Mouse (Mus musculus) adrenal gland, adult 10 weeks (tissue): ENCODE results near the gene Atpaf1. TPM values are rescaled to one million over a fixed set of nuclear protein-coding genes. Genes with fewer than 3 reads are reported as not detected.

Experiments used
- polyA plus RNA-seq: library from polyadenylated mRNA; stranded (reverse); fragments of 350-450 nt; fragmentation: Illumina TruSeq; extraction: RNeasy Lipid Tissue Mini Kit (QIAGEN cat#74804); gene quantifications from one replicate; pipeline ENCODE4 v1.2.3, GENCODE M21; 2014; ENCODE audit warnings: low read depth, low replicate concordance

The Atpaf1 gene
- 234 TPM for polyA plus RNA-seq

GRCm38 (mm10) chr4:115784769-115785510 lies at the start of gene Atpaf1:
Gene Atpaf1 (plus strand): TSS chr4:115784812.

GRCm38 (mm10) chr4:115737551-115738041 lies 47.0 kb upstream of the Atpaf1 start, which contains the start of gene Efcab14:
Gene Efcab14 (plus strand): TSS chr4:115737744.

GRCm38 (mm10) chr4:115780918-115781317 lies 3.7 kb upstream of the Atpaf1 start, which contains the start of gene Tex38:
Gene Tex38 (minus strand): TSS chr4:115781018.

GRCm38 (mm10) chr4:115827888-115828571 lies 43.4 kb downstream of the Atpaf1 start, which contains the start of gene Mob3c:
Gene Mob3c (plus strand): TSS chr4:115828092.

GRCm38 (mm10) chr4:115838696-115839641 lies 54.4 kb downstream of the Atpaf1 start, which contains the start of gene Mknk1:
Gene Mknk1 (plus strand): TSS chr4:115839198.

Other genes with a start within 250 kb of the Atpaf1 start
- gene Cyp4a31, start 221.2 kb upstream of the Atpaf1 start, polyA plus RNA-seq, result not detected
- not detected for gene Cyp4a32, start 183.8 kb upstream of the Atpaf1 start, polyA plus RNA-seq
- 37.4 TPM for gene Cyp4b1, start 137.1 kb upstream of the Atpaf1 start, polyA plus RNA-seq
- 191 TPM for gene Efcab14, start 47.1 kb upstream of the Atpaf1 start, polyA plus RNA-seq
- not detected for gene Tex38, start 3.8 kb upstream of the Atpaf1 start, polyA plus RNA-seq
- 15.3 TPM for gene Mob3c, start 43.3 kb downstream of the Atpaf1 start, polyA plus RNA-seq
- gene Mknk1, start 54.4 kb downstream of the Atpaf1 start, polyA plus RNA-seq, result 15.5 TPM
- not detected for gene Kncn, start 99.6 kb downstream of the Atpaf1 start, polyA plus RNA-seq
- gene 6430628N08Rik, start 105.9 kb downstream of the Atpaf1 start, polyA plus RNA-seq, result not detected
- gene Dmbx1, start 155.1 kb downstream of the Atpaf1 start, polyA plus RNA-seq, result not detected
- gene Faah, start 233.1 kb downstream of the Atpaf1 start, polyA plus RNA-seq, result 0.52 TPM